Mouse (Mus musculus) ovary, postnatal 10 days (tissue): ENCODE results near the gene Eef1g.
"Not testable (repeated sequence)": the region's sequence is repeated elsewhere in the genome, so short reads cannot be mapped to it uniquely, and the experiment has no call there.

Experiments used
- DNase-seq: peaks from one replicate; pipeline ENCODE4 v3.0.0; 2022; ENCODE audit warnings: low spot score

The Eef1g gene

DNA sequence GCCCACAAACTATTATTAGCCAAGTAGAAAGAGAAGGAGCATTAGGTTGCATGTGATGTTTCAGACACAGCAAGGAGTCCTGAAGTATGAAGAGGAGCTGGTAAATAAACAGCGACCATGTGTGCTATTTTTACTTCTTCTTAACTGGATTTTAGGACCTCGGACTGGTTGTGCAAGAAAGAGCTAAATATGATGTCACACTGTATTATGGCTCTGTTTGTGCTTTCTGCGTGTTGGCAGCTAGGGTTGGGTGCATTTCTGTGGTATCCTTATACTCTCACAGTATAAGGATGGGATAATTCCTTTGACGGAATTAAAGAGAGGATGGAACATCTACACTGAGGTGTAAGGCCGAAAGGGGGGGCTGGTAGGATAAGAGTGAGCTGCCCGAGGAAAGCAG lies 21.6 kb upstream of the Eef1g start:
- no peak for DNase-seq

DNA sequence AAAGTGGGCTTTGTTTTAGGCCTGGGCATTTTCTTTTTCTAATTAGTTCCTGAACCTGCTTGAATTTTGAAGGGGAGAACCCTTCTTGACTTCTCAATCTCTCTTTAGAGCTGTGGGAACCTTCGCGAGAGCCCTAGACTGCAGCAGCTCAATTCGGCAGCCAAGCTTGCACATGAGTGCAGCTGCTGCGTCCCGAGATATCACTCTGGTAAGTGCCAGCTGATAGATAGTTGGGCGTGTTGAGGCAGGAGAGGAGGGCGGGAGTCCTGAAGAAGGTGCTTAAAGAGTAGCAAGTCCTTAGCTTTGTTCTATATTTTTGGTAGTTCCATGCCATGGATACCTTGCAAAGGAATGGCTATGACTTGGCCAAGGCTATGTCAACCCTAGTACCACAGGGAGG lies 19.9 kb upstream of the Eef1g start:
- no peak for DNase-seq

DNA sequence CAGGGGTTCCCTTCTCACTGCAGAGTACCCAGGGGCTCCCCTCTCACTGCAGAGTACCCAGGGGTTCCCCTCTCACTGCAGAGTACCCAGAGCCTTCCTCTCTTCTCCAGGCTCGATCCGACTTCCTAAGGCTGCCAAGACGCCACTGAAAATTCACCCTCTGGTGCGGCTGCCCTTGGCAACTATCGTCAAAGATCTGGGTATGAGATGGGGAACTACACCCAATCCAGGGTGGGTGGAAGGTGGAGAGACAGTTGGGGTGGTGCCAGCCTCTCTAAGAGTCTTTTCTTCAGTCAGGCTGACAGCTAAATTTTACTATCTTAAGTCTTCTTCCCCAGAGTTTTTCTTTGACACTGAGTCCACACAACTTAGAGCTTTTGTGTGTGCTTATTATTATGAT lies 16.7 kb upstream of the Eef1g start:
- DNase-seq, result no peak

DNA sequence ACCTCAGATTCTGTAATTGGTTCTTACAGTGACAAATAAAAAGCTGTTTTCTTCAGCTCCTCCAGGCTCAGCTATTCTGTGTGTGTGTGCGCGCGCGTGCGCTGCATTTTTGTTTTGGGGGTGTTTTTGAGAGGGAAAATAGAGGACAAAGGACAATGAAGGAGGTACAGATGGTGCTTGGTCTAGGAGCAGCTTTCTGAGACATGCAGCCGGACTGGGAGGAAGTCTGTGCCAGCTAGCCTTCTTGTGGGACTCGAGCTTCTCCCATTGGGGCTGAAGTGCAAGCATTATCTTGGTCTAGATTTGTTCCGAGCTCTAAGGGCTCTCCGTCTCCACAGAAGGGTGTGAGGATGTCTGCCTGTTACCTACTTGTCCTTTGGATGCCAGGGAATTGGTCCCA lies 14.6 kb upstream of the Eef1g start:
- no peak for DNase-seq

DNA sequence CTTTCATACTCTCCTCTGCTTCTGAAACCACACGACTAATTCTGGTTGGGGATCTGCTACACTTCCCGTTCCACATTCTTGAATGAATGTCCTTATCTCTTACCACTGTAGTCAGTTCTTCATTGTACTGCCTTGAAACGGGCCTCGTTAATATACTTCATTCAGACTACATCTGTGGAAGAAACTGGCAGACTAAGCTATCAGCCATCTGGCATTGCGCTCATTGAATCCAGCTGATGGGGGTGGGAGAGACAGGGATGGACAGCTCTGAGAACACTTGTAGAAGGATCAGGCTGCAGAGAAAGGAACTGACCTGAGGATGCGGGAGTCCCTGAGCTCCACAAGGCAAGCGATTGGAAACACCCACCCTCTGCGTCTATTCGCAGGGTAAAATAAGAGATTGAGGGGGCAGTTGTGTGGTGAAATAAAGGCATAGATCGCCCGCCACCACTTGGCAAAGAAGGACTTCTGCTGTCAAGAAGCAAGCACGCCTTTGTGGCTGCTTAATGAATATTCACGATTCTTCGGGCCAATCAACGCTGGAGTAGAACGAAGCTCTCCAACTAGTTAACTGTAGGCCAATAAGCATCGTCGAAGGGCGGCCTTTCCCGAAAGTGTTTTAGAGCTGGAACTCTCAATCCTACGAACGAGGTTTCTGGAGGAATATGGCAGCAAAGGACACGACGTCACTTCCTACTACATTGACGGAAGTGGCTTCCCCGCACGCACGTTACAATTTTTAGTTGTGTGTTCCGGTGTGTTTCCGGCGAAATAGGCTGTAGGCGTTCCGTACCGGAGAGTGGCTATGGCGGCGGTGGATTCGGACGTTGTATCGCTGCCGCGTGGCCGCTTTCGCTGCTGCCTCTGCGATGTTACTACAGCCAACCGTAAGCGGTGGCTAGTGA lies 13.5 kb upstream of the Eef1g start, which contains the start of gene Tut1:
Tut1 (plus strand) TSS at position 713 of the 905 bp plus-strand sequence.
- DNase-seq, result peak; percentile 78

DNA sequence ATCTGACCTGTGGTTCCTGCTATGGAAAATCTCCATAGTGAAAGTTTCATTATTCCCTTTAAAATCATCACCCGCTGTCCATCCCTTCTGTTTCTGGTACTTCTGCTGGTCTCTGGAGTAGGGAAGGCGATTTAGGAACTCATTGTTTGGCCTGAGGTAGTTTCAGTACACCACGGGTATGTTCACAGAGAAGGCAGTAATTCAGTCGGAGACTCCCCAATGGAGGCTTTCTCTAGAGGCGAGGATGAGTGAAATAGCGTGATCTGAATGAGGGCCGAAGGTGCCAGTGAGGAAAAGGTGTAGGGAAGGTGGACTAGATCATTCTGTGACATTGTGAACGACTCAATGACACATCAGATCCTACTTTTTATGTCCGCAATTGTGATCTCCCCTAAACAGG lies 12.7 kb upstream of the Eef1g start:
- DNase-seq, result no peak

DNA sequence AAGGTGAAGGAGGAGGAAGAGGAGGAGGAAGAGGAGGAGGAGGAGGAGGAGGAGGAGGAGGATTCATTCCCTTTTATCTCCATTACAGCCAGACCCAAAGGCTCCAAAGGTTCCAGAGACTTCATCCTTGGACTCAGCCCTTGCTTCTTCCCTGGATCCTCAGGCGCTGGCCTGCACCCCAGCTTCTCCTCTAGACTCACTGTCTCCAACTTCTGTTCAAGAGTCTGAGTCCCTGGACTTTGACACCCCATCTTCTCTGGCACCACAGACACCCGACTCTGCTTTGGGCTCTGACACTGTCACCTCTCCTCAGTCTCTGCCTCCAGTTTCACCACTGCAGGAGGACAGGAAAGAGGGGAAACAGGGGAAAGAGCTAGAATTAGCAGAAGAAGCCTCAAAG lies 4.6 kb upstream of the Eef1g start:
- DNase-seq, result no peak

DNA sequence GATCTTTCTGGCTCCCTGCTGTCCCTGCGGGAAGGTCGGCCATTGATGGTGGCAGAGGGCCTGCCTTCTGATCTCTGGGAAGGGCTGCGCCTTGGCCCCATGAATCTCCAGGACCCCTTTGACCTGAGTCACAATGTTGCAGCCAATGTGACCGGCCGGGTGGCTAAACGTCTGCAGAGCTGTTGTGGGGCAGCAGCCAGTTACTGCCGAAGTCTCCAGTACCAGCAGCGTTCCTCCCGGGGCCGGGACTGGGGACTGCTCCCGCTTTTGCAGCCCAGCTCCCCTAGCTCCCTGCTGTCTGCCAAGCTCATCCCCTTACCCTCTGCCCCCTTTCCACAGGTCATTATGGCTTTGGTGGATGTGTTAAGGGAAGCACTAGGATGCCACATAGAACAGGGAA lies 1.8 kb upstream of the Eef1g start:
- DNase-seq, result no peak

DNA sequence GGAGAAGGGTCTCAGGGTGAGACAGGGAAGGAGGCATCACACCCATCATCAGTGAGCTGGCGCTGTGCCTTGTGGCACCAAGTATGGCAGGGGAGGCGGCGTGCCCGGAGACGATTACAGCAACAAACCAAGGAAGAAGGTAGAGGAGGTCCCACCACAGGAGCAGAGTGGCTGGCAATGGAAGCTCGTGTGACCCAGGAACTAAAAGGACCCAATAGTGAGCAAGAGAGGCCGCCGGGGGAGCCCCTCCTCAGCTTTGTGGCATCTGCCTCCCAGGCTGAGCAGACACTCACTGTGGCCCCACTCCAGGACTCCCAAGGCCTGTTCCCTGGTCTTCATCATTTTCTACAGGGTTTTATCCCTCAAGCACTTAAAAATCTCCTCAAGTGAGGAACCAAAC lies 1.1 kb upstream of the Eef1g start:
- no peak for DNase-seq

DNA sequence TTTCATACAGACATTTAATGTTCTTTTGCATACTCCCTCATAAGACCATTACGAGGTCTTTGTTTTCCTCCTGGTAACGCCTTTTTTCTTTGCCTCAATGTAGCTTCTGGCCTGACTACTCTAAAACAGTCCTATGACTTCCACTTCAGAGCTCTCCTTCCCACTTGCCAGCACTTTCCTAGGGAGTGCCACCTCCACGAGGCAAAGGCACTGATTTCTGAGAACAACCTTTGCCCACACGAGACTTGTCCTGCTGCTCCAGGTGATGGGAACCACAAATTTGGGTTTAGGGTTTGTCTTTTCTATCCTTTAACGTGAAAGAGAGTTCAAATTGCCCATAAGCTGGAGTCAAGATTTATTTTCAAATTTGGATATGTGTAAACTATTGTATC lies 647 bp upstream of the Eef1g start:
- DNase-seq, result no peak

DNA sequence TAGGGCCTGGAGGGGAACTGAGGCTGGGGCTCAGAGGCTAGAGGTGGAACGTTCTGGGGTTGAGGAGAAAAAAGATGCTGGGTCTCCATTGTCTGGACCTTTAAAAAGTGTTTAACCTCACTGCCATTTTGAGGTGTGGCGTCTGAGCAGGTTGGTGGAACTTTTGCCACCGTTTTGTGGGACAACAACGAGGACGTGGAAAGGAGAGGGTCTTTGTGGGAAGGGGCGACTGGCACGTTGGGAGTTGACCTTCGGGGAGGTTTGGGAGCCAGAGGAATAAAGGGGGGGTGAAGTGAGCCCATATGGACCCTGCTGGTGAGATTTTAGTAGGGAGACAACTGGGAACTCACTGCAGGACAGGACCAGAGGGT lies 517 bp downstream of the Eef1g start:
- no peak for DNase-seq

DNA sequence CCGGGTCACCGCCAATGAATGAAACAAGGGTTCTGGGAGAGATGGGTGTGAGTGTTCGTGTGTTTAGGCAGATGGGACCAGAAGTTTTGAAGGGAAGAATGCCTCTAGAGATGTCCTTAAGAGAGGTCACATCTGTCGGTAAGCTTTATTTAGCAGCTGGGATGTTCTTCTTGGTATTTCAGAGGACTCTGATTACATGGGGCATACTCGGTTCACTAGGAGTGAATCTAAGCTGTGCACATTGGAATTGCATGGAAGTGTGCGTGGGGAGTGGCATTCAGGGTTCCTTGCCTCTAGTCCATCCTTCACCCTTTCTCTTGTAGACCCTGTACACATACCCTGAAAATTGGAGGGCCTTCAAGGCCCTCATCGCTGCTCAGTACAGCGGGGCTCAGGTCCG lies 1.1 kb downstream of the Eef1g start:
- no peak for DNase-seq

DNA sequence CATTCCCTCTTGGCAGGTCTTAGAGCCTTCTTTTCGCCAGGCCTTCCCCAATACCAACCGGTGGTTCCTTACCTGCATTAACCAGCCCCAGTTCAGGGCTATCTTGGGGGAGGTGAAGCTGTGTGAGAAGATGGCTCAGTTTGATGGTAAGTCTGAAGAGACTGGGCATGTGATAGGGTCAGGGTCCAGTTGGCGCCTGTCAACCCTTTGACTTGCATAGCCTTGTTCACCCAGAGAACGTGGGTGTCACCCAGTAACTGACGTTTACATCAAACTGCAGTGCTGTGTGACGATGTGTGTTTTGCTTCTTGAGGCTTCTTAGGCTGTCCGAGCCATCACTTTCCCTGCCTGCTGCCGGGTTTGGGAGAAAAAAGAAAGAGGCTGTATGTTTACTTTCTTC lies 5.7 kb downstream of the Eef1g start:
- DNase-seq, result not testable (repeated sequence)

DNA sequence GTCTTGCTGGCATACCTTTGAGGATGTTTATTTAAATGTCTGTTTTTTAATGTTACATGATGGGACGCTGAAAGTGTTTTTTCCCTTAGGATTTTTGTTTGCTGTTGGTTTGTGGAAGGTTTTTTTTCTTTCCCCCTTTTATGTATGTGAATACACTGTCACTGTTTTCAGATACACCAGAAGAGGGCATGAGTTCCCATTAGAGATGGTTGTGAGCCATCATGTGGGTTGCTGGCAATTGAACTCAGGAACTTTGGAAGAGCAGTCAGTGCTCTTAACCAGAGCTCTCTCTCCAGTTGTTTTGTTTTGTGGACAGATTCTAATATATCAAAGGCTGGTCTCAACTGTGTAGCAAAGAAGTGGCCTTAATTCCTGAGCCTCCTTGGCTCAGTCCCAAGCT lies 7.8 kb downstream of the Eef1g start:
- no peak for DNase-seq

DNA sequence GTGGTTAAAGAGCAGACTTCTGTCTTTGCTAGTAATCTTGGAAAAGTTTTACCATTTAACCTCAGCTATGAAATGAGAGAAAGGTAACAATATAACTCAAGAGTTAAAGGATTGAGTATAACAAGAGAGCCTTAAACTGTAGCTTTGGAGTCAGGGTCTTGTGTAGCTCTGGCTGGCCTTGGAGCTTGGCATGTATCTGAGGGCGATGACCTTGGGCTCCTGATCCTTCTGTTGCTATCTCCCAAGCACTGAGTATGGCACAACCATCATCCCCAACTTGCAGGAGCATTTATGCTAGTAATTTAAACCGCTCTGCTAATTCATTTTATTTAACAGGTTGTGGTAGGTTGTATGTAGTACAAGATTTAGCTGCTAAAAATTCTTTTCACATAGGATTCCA lies 8.7 kb downstream of the Eef1g start:
- no peak for DNase-seq

DNA sequence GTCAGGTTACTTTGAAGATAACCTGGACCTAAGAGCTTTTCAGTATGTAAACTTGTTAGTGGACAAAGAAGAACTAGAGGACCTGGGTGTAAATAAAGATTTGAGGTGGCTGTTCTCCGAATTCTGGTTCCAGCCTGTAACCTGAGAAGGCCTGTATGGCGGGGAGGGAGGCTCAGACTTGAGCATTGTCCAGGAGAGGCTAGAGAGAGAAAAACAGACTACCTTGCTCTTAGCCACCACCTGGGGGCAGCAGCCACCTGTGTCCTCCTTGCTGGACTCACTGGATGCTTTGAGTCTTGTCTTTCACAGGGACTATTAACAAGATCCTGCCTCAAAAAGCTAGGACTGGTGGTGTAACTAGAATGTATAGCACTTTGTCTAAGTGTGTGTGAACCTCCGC lies 9.7 kb downstream of the Eef1g start:
- no peak for DNase-seq

DNA sequence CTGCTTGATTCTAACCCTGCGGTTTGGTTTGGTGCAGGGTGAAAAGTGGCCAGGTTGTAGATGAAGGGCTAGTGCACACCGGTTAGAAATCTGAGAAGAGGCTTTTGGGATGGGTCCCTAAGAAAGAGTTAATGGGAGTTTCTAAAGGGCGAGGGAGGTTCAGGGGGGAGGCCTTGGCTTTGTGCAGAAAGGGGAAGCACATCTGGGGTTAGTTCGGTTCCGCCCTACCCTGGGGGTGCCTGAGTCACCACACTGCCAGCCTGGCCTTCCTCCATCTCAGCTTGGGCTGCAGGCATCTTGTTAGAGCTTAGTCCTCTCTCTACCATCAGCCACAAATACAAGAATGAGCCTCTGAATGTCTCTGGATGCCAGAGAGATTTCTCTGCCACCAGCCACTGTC lies 13.9 kb downstream of the Eef1g start:
- no peak for DNase-seq

DNA sequence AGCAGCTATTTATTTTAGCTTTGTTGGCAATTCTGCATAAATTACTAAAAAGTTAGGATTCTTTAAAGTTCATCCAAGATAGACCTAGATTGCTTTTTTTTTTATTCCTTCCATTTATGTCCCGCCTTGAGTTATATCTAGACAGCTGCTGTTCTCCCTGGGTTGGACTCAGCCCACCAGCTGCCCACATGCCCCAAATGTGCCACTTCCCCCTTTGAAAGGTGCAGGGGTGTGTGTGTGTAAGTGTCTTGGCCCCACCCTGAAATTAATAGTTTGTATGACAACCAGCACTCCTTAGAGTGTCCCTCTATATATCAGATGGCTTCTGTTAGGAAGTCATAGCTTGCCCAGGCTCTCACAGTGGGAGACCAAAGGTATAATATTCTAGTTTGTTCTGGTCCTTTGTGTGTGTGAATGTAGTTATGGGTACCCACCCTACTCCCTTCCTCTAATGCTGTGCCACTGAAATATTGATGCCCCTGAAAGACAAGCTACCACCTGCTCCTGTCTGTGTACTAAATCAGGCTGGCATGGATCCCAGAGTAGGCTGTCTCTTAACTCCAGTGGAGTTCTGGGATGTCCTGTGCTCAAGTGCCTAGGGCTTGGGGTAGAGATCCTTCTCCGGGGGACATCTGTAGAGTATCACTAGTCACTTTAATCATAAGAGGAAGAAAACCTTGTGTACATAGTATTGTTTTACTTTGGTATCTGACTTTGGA lies 14.8 kb downstream of the Eef1g start:
- DNase-seq, result no peak

DNA sequence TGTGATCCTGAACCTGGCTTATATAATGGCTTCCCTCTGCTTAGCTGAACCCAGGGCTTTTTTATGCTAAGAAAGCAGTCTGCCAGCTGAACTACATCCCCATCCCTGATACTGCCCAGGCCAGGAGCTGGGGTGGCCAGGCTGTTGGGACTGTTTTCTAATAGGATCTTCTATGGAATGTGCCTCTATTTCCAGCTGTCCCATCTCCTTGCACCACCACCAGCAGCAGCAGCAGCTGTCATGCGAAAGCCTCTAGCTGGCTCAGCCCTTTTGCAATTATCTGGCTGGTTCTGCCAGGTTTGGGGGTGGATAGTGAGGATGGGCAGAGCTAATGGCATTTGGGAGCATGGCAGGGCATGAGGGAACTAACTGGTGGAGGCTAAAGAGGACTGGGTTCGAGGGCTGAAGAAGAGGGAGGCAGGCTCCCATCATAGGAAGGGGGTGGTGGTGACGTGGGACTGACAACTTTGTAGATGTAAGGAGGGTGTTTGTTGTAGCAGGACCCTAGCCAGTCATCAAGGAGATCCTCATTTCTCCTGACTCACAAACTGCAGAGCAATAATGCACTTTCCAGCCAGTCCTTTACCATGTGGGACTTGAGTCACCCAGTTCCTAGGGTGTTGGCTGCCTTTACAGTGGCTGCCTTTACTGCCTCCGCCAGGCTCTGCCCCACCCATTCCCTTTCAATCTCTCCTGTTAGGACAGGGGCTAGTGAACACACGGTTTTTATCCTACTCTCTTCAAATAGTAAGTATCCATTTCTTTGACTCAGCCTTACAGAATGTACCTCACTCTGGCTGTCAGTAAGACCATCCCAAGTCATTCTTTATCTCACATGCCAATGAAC lies 15.7 kb downstream of the Eef1g start:
- DNase-seq, result no peak

DNA sequence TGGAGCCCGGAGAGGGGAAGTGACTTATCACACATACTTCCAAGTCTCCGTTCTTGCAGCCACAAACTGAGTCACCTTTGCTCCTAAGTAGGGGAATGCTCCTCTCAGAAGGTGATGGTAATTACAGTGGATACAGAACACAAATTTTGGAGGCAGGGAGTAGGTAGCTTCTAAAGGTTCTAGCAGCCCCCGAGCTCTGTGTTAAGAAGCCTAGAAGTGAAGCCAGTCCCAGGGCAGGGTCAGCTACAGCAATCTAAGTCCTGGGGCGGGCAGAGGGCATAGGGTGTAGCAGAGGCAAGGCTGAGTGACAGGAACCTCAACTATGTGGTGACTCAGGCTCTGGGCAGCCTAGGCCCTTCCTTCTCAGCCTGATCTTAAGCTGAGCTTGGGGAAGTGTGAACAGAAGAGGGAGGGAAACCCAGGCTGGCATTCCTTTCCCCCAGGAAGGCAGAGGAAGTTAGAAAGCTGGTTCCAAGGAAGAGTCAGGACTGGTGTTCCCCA lies 16.4 kb downstream of the Eef1g start:
- DNase-seq, result no peak

DNA sequence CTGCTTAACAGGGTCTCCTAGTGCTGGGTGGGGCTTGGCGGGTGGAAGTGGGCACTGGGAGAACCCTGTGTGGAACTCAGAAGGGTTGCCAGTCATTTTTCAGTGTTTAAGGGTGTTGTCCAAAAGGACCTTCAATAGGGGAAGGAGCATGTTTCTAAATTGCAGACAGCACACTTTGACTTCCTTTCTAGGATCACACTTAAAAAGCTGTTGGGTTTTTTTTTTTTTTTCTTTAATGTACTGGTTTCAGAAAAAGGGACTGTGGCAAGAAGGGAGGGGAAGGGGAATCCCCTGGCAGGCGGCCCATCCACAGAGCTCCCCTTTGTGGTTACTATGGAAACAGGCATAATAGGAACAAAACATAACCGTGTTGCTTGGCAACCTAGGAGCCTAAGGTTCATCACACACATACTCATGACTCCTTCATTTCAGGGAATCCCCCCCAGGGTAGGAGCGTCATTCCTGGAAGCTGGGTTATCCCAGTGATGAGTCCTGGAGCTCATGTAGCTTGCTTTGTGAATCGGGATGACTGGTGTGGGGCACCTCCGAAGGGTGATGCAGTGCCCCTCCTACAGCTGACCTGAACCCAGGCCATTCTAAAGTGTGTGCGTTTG lies 17.5 kb downstream of the Eef1g start:
- DNase-seq, result no peak

DNA sequence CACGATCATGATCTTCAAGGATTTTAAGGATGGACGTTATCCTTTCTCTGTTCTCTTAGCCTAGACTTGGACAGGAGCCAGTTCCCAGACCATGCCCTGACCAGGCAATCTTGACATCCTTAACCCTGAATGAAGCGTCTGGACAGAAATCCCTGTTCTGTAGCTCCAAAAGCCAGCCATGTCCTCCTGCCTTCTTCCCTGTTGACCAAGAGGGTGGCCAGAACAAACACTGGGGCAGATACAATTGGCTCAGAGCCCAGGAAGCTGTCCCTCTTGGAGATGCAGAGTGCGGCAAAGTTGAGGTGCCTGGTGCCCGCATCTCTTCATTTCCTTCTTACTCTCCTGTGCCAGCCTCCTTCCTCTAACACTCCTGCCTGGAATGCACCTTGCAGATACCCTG lies 19.1 kb downstream of the Eef1g start:
- DNase-seq, result no peak
